Mouse (Mus musculus) heart, postnatal 36 days (tissue): ENCODE data around the gene Majin. TPM values are rescaled to one million over a fixed set of nuclear protein-coding genes. Genes with fewer than 3 reads are reported as not detected.

Source experiments
- DNase-seq, 2 experiments: peaks; one replicate each; pipeline ENCODE4 v3.0.0; 2021 to 2022
- intact Hi-C: fragments of 180-260 bp; cut with DNase I; formaldehyde crosslinking; loops from one replicate; pipeline ENCODE4 v1.15.1; 2025
- total RNA-seq, 2 experiments: library from RNA; stranded (reverse); gene quantifications; 2 replicates each; pipeline ENCODE4 v1.2.3; 2021

The Majin gene
- total RNA-seq, 2 experiments from 2014 or later, result not detected

DNA sequence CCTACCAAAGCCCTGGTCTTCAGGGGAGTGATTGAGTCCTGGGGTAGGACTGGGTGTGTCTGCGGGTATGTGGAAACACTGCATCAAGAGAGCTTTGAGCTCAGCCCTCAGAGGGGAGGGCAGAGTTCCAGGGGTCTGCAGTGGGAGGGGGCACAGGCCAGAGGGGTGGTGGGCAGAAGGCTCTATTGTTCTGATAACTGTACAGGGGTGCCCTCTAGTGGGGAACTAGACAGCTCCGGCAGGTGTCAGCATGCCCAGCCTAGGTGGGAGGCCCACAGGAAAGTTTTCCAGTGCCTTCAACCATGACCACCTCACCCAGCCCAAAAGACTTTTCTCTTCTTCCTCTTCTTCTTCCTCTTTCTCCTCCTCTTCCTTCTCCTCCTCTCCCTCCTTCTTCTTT lies 76.2 kb downstream of the Majin start:
- intact Hi-C loops, result no loop called here
- DNase-seq, result no peak

DNA sequence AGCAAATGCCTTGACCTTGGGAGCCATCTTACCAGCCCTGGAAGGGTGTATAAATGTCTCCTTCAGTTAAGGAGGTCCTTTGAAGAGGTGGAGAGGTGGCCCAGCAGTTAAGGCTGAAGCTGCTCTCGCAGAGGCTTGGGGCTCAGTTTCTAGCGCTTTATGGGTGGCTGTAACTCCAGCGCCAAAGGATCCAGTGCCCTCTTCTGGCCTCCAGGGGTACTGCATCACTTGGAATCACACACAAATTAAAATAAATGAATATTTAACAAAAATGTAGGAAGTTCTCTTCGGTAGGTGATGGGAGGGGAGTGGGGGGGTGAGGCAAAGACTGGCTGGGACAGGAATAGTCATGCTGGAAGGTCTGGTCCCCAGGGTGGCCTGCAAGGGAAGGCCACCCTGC lies 76.8 kb downstream of the Majin start:
- intact Hi-C loops, result no loop called here
- no peak for DNase-seq

DNA sequence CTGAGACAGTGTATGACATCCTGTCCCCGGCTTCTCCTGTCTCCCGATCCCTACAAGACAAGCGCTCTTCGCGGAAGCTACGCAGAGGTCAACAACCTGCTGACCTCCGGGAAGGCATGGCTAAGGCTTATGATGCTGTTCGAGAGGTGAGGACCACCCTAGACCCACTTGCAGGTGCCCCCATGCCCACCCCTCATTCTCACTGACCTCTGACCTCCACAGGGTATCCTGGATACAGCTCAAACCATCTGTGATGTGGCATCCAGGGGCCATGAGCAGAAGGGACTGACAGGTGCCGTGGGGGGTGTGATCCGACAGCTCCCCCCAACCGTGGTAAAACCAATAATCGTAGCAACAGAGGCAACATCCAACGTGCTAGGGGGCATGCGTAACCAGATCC lies 77.2 kb downstream of the Majin start:
- intact Hi-C loops, result no loop called here
- DNase-seq, result no peak

DNA sequence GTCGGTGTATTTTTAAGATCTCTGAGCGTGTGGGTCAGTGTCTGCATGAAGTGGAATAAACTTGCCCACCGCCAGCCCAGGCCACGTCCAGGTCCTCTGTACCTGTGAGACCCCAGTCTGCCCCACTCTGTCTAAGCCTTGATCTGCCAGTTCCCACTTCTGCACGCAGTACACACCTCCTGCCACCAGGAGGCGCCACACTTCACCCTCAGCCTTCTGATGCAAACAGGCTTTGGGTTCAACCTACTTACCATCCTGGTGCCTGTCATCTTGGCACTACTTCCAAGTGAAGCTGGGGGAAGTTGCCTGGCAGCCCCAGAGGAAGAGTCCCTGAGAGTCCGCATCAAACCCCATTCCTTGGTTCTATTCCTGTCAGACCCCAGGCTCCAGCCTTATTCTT lies 78.0 kb downstream of the Majin start:
- intact Hi-C loops, result loop anchor here (2.0 kb wide), 1 partner anchor 69 kb away; no protein-coding TSS in a partner anchor
- peak; percentile 77 to 82 for DNase-seq

DNA sequence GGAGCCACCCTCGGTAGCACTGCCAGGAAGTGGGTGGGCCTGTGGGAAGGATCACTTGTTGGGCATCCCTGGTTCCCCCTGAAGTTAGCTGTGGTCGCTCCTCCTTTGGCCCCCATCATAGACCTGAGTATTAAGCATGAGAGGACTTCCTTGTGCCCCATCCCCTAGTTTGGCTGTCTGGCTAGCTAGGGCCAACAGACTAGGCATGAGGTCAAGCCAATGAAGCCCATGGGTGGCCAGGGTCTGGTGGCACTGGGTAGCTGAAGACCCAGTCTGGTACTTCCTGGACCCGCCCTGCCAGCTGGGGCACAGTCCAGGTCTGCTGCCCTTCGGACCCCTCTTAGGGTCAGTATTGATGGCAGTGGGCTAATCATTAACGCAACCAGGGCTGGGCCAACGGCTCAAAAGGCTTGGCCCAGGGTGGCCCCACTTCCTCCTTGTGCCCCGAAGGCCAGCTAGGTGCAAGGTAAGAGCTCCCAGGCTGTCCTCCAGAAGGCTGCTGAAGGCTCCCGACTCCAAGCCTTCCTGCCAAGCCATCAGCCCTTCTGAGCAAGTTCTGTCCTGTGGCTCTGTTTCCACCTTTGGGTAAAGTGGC lies 78.7 kb downstream of the Majin start:
- no peak for DNase-seq
- intact Hi-C loops, result loop anchor here (2.0 kb wide), 1 partner anchor 68 kb away; no protein-coding TSS in a partner anchor

DNA sequence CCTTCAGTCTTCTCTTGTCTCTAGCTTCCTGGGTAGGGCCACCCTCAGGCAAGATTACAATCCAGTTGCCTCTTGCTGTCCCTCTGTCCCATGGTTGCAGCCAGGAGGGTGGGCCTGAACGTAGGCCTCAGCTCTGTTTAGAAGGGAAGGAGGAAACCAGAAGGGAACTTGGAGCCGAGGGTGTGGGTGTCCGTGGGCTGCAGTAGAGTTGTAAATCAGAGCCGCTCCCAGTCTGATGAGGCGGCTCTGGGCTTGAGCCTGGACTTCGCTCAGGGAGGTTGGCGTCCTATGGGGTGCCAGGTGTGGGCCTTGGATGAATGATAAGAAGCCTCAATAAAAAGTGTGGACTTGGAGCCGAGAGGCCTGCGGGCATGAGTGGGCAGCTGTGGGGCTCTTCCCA lies 80.0 kb downstream of the Majin start:
- intact Hi-C loops, result no loop called here
- no peak for DNase-seq

DNA sequence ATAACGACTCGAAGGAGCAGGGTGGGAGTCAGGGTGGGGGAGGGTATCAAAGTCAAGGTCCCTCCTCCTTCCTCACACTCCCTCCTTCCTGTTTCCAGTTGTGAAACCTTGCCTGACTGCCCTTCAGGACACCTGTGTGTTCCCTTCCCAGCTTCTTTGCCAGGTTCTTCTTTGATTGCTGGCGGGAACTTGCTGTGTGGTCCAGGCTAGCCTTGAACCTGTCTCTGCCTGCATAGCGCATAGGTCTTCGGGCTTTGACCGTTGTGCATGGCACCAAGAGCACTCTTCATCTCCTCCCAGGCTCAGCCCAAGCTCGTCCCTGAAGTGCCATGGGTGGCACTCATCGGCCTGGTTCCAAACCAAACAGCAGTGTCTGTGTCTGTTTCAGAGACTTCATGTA lies 80.8 kb downstream of the Majin start:
- intact Hi-C loops, result no loop called here
- DNase-seq, result no peak

DNA sequence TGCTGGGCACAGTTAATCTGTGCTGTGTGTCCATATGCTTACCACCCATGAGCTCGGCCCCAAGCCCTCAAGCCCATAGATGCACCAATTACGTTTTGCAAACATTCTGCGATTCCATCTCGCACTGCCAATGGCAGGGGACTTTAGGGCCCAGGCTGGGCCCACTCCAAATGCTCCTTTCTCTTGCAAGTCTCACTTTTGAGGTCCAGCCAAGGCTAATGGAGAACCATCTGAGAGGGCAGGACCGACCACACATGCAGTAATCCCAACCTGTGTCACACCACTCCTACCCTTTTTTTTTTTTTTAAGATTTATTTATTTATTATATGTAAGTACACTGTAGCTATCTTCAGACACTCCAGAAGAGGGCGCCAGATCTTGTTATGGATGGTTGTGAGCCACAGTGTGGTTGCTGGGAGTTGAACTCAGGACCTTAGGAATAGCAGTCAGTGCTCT lies 81.6 kb downstream of the Majin start:
- no peak for DNase-seq
- intact Hi-C loops, result no loop called here

DNA sequence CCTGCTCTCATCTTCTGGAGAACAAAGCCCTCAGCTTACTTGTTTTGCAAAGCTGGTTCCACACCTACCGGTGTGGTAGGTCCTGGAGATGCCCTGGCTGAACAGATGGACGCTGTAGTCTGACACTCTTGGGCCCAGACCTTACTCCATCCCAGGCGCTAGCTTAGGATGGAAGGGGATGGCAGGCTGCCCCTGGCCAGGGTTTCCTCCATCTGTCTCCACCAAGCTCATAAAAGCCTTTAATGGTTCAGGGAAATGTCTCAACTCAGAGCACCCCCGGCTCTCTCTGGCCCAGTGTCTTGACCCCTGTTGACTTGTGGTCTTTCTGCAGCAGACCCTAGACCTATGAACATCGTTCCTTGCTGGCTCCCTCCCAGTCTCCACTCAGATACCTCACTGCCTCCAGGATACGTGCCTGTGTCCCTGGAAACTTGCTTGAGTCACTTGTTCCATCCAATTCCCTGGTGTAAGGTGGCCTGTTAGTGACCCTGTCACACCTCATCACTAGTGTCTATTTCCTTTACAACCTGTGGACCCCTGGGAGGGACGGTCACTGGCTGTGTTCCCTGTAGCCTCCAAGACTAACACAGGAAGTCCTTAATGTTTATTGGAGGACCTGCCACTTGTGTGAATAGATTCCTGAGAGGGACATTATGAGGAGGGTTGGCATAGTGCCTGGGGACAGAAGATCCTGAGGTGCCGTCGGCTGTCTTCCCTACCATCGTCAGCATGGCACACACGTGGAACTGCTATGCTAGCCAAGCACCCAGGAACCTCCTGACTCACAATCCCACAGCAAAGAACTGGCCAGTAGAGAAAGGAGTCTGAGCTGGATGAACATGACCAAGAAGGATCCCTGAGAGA lies 83.3 kb downstream of the Majin start:
- intact Hi-C loops, result loop anchor here (1.0 kb wide), 2 partner anchors 37 to 64 kb away; no protein-coding TSS in a partner anchor
- DNase-seq, result no peak

DNA sequence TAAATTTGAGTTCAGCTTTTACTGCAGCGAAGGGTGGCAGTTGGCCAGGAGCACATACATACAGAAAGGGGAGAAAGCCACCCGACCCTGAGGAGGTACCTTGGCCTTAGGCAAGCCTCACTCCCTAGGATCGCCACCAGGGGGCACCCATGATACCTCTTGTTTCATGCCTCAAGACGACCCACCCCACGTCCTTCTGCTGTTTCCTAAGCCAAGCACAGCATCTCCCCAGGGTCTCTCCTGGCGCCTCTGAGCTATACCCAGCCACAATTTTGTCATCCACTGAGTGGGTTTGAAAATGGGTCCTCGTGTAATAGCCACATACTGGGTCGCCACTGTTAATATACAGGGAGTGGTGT lies 84.0 kb downstream of the Majin start:
- intact Hi-C loops, result loop anchor here (1.0 kb wide), 2 partner anchors 36 to 63 kb away; no protein-coding TSS in a partner anchor
- DNase-seq, result peak; percentile 90 to 92

DNA sequence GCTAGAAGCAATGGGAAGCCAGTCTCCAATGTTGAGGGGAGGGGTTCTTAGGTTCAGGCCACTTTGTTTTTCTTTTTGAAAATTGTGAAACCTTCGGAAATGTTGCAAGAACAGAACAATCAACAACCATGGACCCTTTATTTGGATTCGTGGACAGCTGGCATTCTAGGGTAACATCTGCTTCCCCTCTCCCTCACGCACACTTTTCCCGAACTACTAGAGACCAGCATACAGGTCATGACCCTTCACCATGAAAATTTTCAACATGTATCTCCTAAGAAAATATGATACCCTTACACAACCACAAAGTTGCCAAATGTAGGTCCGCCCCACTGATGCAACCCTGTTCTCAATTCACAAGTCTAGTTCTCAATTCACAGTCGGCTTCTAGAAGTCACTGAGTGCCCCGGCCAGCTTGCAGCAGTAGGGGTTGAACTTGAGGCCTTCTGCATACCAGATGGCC lies 84.5 kb downstream of the Majin start:
- no peak for DNase-seq
- intact Hi-C loops, result loop anchor here (1.0 kb wide), 2 partner anchors 36 to 63 kb away; no protein-coding TSS in a partner anchor

DNA sequence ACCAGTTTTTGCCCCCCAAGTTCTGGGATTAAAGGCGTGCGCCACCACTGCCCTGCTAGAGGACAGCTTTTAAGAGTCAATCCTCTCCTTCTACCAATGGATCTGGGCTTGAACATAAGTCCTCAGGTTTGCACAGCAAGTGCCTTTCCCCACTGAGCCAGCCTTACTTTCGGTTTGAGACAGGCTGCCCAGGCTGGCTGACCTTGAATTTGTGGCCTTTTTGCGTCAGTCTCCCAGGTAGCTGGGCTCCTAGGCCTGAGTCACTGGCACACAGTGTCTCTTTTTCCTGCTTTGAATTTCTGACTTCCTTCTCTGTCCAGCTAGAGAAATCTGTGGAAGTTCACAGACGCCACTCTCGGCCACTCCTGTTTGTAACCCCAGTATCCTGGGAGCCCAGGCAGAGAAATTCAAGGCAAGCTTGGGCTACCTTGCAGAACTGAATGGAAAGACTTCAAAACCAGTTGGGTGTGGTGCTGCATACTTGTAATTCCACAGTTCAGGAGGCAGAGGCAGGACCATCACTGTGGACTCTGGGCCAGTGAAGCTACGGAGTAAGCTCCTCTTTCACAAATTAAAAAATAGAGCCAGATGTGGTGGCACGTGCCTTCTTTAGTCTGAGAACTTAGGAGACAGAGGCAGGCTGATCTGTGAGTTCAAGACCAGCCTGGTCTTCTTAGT lies 85.7 kb downstream of the Majin start:
- intact Hi-C loops, result no loop called here
- no peak for DNase-seq

DNA sequence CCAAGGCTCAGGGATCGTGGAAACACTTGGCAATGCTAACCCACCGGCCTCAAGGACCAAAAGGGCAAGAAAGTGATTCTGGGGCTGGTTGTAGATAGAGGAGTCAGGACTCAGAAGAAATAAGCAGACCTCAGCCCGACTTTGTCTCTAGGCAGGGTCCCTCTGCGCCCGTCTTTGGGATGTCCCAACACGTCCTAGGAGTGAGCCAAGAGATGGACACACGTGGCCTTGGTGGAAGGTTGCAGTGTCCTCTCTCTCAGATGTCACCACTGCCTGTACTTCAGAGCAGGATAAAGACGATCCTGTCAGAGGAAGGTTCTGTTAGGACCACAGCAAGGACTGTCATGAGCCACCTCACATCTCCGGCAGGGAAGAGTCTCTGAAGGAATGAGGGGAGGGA lies 86.5 kb downstream of the Majin start:
- intact Hi-C loops, result no loop called here

DNA sequence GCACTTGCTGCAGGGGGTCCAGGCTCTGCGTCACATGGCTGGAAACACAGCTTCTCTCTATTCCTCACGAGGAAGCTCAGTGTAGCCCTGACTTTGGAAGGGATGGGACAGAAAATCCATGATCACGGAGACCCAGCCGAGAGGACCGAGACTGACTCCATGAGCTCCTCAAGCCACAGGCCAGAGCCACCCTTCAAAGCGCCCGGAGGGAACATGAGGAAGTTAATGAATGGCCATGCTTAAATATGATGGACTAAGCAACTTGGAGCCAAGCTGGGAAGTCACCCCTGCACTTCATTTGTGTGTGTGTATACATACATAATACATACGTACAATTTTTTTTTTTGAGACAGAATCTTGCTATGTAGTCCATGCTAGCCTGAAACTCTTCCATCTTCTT lies 87.0 kb downstream of the Majin start:
- no peak for DNase-seq
- intact Hi-C loops, result no loop called here

More for the DNA sequence above, 86.5 kb downstream of the Majin start:
- no peak for DNase-seq

DNA sequence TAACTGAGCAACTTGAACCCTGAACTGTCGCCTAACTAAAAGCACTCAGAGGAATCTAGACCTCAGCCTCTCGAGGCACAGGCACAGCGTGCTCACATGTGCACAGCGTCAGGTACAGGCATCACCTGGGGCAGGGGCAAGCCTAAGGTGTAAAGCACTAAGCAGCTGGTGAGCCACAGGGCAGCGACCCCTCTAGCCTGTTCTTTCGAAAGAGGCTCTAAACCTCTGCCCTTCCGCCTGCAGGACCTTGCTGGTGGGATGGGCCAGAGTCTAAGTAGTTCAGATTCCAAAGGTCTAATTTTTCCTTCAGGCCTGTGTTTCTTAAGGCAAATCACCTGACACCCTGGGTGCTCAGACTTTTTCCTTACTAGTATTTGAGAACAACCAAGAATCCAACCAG lies 87.9 kb downstream of the Majin start:
- no peak for DNase-seq
- intact Hi-C loops, result no loop called here

DNA sequence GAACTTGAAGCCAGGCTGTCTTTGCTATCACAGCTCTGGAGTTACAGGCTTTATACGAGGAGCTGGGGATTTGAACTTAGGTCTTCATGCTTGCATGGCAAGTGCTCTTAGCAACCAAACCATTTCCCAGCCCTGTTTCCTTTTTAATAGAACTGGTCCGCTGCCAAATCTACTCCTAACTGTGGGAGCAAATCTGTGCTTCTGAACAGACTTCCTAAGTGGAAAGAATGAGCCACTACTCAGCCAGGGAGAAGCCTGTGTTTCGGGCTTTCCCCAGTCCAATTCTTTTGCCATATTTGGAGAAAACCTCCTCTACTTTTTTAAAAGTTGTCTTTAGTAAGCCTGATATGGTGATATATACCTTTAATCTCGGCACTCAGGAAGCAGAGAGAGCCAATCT lies 88.5 kb downstream of the Majin start:
- no peak for DNase-seq
- intact Hi-C loops, result no loop called here

DNA sequence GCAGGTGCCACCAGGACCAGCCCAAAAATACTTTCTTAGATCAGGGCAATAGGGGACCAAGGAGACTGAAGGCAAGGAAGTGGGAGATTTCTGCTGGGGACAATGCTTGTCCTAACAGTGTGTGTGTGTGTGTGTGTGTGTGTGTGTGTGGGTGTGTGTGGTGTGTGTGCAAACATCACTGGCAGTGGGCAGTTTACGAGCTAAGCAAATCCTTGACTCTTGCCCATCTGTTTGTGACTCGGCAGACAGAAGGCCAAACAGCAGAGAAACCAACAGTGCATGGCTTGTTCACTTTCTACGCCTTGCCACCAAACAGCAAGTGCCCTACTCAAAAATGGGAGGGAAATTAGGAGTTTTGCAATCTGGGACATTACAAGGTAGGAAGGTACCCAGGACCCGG lies 89.4 kb downstream of the Majin start:
- intact Hi-C loops, result no loop called here
- DNase-seq, result no peak
